Mouse (Mus musculus) kidney, adult 2 months (tissue): ENCODE results near the gene Pum1.

Source experiments
- CTCF ChIP-seq: fragments of 200-500 bp; conservative IDR thresholded peaks from 2 replicates; pipeline ENCODE4 v1.5.1; 2011; ENCODE audit warnings: low read depth, mild to moderate bottlenecking, control low read depth, low read length, moderate library complexity, mixed read lengths; ENCODE audit not compliant: insufficient read depth, insufficient read length
- POLR2A ChIP-seq: fragments of 200-500 bp; IDR thresholded peaks from one replicate; pipeline ENCODE4 v1.6.1; 2011; ENCODE audit warnings: low read depth, low read length, control low read depth

DNA sequence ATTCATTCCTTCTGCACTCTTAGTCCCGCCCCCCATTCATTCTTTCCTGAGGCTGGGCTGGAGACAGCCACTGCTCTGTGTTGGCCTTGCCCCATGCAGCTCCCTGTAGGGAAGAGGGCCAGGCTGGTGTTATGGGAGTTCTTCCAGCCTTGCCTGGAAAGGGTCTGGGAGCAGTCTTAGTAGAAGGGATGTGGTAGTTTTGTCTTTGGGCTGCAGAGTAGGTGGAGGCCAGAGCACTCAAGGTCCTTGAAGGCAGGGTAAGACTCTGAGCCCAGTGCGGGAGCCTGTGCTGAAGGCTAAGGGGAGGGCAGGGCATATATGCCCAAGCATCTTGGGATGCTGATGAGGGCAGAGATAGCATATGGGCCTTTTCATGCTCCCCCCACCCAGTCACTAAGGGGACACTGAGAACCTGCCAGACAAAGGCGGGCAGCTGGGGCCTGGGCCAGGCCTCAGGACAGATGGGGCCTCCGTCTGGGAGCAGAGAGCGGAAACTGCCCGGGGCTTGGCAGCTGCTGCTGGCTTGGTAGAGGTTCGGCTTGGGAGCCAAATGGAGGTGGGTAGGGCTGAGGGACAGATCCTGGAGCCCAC, 141.7 kb downstream of the Pum1 start:
- TF ChIP-seq POLR2A (no peak), CTCF (no peak)
